Mouse (Mus musculus): ENCODE measurements around the gene Bicc1. TPM values are rescaled to one million over a fixed set of nuclear protein-coding genes. Genes with fewer than 3 reads are reported as not detected.

The Bicc1 gene
- polyA plus RNA-seq, 1 experiment from 2014 or later = 7.0 TPM

DNA sequence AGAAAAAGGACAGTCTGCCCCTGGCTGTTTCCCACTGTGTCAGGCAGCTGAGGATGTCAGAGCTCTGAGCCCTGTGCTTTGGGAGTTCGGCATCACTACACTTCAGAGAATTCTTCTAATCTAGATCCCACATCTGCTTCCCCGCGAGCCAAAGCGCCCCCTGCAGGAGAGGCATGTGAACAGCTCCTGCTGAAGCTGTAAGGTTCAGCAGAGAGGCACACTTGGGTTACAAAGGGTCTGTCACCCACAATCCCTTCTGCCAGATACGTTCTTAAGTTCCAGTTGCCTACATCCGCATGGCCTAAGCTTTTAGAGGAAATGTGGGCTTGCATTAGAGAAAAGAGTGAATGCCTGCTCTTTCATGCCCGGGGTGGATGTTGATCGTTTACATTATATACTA is 283.4 kb downstream of the Bicc1 start:
- ATAC-seq (replicated peaks; ENCODE audit: low FRiP score) (no peak), DNase-seq (ENCODE audit: low spot score) (no peak)
- no peaks in the 10 kb centered on the region for H3K36me3 ChIP-seq (ENCODE audit: control insufficient read depth, insufficient read depth, low read length)
- H3K27ac ChIP-seq (ENCODE audit: low read depth, low read length) = no peak overlapping the region
- WGBS = 72% methylated on average over 8 of the region's 8 CpGs
- H3K9me3 ChIP-seq (ENCODE audit: control insufficient read depth, low read length) = no peaks in the 10 kb centered on the region
- no peak overlapping the region for H3K9ac ChIP-seq (ENCODE audit: low read length)
- H3K27me3 ChIP-seq (ENCODE audit: control insufficient read depth, insufficient read depth, low read length) = no peaks in the 10 kb centered on the region
- no peaks in the 10 kb centered on the region for H3K4me1 ChIP-seq (replicated peaks; ENCODE audit: control insufficient read depth, insufficient read depth, low read length)
- H3K4me3 ChIP-seq (ENCODE audit: low read depth, low read length) = no peak overlapping the region
- no peak overlapping the region for H3K4me2 ChIP-seq (ENCODE audit: low read depth, low read length, severe bottlenecking)

DNA sequence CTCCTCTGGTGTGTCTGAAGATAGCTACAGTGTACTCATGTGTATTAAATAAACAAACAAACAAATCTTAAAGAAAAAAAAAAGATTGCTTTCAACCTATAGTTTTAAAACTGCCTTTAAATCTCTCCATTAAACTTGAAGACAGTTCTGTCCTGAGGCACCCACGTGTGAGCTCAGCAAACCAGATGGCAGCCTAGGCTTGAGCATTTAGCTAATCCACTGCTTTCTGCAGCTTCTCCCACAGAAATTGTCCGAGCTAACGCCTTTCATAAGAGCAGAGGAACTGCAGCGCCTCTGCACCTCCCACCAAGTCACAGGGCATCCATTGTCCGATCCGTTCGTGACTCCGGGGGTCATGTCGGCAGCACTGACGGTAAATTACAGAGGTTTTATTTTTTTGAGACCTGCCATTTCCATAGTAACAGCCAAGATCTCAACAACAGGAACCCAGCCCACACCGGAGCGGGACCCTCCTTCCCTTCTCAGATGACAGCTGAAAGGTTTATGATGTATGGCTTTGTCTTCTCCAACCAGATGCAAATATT is 284.4 kb downstream of the Bicc1 start:
- no peak; the same call in 1 of the 2 replicates for ATAC-seq (replicated peaks; ENCODE audit: low FRiP score)
- H3K27ac ChIP-seq (ENCODE audit: low read depth, low read length) = no peak overlapping the region
- 44% methylated on average over 12 of the region's 12 CpGs for WGBS
- no peaks in the 10 kb centered on the region for H3K9me3 ChIP-seq (ENCODE audit: control insufficient read depth, low read length)
- no peak overlapping the region; the same call in 1 of the 2 replicates for H3K9ac ChIP-seq (ENCODE audit: low read length)
- H3K27me3 ChIP-seq (ENCODE audit: control insufficient read depth, insufficient read depth, low read length) = no peaks in the 10 kb centered on the region
- DNase-seq (ENCODE audit: low spot score) = no peak
- no peaks in the 10 kb centered on the region for H3K4me1 ChIP-seq (replicated peaks; ENCODE audit: control insufficient read depth, insufficient read depth, low read length)
- no peak overlapping the region for H3K4me3 ChIP-seq (ENCODE audit: low read depth, low read length)
- no peak overlapping the region for H3K4me2 ChIP-seq (ENCODE audit: low read depth, low read length, severe bottlenecking)
- H3K36me3 ChIP-seq (ENCODE audit: control insufficient read depth, insufficient read depth, low read length) = no peaks in the 10 kb centered on the region

Other genes starting within 250 kb of the Bicc1 start
- 87.2 and 99.4 TPM in 2 replicates for gene Tfam, start 78.6 kb upstream of the Bicc1 start, polyA plus RNA-seq (2014; fragmentation: Nextera tagmentation; extraction: Ambion mirVana)
- 139 and 150 TPM in 2 replicates for gene Ube2d1, start 125.6 kb upstream of the Bicc1 start, polyA plus RNA-seq (2014; fragmentation: Nextera tagmentation; extraction: Ambion mirVana)
- gene Cisd1, start 185.3 kb upstream of the Bicc1 start, polyA plus RNA-seq (2014; fragmentation: Nextera tagmentation; extraction: Ambion mirVana) = 137 and 139 TPM in 2 replicates
- gene Ipmk, start 188.1 kb upstream of the Bicc1 start, polyA plus RNA-seq (2014; fragmentation: Nextera tagmentation; extraction: Ambion mirVana) = 25.8 and 26.4 TPM in 2 replicates